Mouse (Mus musculus): ENCODE results near the gene Scaf1.

GRCm38 (mm10) chr7:45002440-45002839 lies 13.7 kb downstream of the Scaf1 start:
- TF ChIP-seq ZC3H11A (IDR thresholded peaks at IDR 0.05; ENCODE audit: low read depth, low read length) = no peak
- TF ChIP-seq CTCF (IDR thresholded peaks at IDR 0.05 in 2 of 3, conservative IDR thresholded peaks at IDR 0.05 in 1 of 3; ENCODE audit: control insufficient read depth in 1 of 3, insufficient read depth in 1 of 3, low read depth in 2 of 3, low read length in 3 of 3, poor library complexity in 1 of 3, severe bottlenecking in 1 of 3) = no peak
- no peak for TF ChIP-seq NRF1 (IDR thresholded peaks at IDR 0.05; ENCODE audit: insufficient read depth, low read depth, low read length, poor library complexity, severe bottlenecking)
- no peak for TF ChIP-seq MAX (IDR thresholded peaks at IDR 0.05; ENCODE audit: low read length)
- no peak for TF ChIP-seq TCF12 (IDR thresholded peaks at IDR 0.05; ENCODE audit: low read depth, low read length)
- TF ChIP-seq CHD2 (IDR thresholded peaks at IDR 0.05; ENCODE audit: low read length) = no peak
- TF ChIP-seq TAL1 (IDR thresholded peaks at IDR 0.05; ENCODE audit: low read length) = no peak
- no peak for TF ChIP-seq ZNF384 (IDR thresholded peaks at IDR 0.05; ENCODE audit: low read depth, low read length)

Measured in MEL (cell line).